Mouse (Mus musculus) kidney, adult 9 months (tissue): ENCODE measurements around the gene Dusp6.

Experiments used
- DNase-seq: peaks from one replicate; pipeline ENCODE4 v3.0.0; 2022

Dusp6 gene

DNA sequence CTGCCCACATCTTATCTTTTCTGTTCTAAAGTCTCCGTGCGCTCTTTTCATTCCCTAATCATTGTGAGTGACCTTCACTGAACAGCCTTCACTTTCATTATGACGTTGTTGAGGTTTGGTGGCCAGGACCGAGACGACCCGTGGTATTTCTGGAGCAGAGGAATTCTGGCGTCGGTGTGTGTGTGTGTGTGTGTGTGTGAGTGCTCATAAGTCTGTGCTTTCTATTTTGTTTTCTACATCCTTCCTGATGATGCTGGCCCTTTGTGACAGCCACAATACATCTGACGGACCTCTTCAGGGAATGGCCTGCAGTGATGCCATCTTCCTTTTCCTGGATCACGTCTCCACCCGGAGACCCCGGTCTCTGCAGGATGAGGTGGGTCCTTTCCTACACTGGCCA lies 11.6 kb downstream of the Dusp6 start:
- DNase-seq: peak; percentile 41

GRCm38 (mm10) chr10:99279067-99279880 lies 16.2 kb downstream of the Dusp6 start:
- DNase-seq: no peak

GRCm38 (mm10) chr10:99283981-99284385 lies 21.0 kb downstream of the Dusp6 start:
- no peak for DNase-seq

DNA sequence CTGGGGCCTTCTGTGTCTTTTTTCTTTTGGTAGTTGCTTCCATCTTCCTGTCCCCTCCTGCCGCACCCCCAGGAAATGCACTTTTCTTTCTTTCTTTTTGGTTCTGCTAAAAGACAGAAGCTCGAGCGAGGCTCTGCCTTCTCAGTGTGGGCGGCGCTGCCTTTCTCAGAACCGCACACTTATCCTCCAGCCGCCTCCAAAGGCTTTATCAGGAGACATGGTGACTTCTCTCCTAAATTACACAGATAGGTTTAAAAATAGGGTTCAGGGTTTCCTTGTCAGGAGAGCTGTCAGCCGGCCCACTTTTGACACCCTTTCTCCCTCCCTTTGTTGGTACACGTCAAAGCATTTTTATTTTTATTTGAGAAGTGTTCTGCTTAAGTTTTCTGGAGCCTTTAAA lies 21.9 kb downstream of the Dusp6 start:
- no peak for DNase-seq

- peak; percentile 49 for DNase-seq
Measured at GRCm38 (mm10) chr10:99285759-99286158, 22.7 kb downstream of the Dusp6 start.

- DNase-seq: peak; percentile 43
Measured at GRCm38 (mm10) chr10:99286213-99286612, 23.2 kb downstream of the Dusp6 start.

- no peak for DNase-seq
Measured at GRCm38 (mm10) chr10:99286787-99287186, 23.8 kb downstream of the Dusp6 start.

- DNase-seq: no peak
Measured at GRCm38 (mm10) chr10:99287206-99287605, 24.2 kb downstream of the Dusp6 start.

DNA sequence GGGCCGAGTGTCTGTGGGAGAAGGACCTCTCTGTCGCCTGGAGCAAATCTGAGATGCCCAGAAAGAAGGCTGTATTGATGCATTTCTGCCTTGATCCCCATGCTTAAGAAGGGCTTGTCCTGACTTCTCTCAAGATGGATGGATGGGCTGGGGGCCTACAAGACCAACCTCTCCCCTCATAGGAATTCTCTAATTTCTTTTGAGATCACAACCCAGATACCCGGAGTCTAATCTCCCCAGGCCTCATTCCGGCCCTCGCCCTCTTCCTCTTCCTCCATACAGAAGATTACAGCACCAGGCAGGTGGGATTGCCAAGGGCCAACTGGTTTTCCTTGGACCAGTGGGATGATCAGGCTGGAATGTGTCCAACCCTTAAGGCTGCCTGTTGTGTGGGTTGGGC lies 26.1 kb downstream of the Dusp6 start:
- DNase-seq: no peak

DNA sequence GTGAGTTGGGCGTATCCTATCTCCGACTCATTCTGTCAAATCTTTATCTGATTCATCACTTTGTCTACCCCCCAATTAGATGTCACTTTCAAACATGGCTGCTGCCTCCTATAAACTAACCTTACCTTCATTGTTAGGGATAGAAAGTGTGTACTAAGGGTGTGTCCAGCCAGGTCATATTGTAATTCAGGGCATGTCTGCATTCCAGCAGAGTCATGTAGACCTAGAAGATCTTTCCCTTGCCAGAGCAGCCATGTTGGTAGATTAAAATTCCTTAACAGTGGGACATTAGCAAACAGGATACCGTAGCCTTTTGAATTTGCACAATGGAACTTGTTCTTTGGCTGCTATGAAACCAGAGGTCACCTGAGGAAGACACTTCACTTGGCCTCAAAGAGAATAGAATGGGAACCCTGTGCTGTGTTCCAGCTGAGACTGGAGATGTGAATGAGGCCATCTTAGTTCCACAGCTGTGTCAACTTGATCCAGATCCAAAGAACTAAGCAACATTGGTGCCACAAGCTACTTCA lies 30.1 kb downstream of the Dusp6 start:
- no peak for DNase-seq

- no peak for DNase-seq
Measured at GRCm38 (mm10) chr10:99297721-99298120, 34.7 kb downstream of the Dusp6 start.

- peak; percentile 31 for DNase-seq
Measured at GRCm38 (mm10) chr10:99298328-99299295, 35.6 kb downstream of the Dusp6 start.

GRCm38 (mm10) chr10:99299303-99299702 lies 36.3 kb downstream of the Dusp6 start:
- DNase-seq: no peak

DNA sequence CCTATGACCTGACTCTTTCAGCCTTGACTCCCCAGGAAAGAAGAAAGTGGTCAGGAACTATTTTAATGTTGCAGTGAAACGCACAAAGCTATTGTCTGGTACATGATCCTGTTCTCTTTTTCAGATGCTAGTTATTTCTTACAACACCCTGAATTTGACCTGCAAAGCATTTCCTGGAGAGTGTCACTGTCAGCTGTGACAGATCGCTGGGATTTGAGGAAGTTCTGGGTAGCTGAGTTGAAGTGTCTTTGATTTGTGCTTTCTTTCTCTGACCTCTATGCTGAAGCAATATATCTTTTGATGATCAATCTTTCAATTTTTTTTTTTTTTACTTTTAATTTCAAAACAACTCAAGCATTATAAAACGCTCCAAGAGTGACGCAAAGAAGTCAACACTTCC lies 39.0 kb downstream of the Dusp6 start:
- DNase-seq: peak; percentile 41

GRCm38 (mm10) chr10:99308837-99309236 lies 45.8 kb downstream of the Dusp6 start:
- no peak for DNase-seq

DNA sequence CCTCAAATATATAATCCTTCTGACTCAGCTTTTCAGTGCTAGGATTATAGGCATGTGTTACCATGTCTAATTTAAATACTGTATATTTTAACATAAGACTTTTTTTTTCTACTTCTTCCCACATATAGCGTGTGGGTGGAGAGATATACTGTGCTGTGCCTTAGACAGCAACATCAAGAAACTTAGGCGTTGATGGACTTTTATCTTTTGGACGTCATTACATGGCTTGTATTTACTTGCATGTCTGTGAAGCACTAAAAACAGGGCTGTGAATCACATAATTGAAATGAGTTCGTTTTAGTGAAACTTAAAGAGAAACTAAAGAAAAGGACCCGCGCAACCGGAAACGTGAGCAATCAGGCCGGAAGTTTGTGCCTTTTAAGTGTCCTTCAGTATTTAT lies 46.6 kb downstream of the Dusp6 start:
- DNase-seq: no peak

- DNase-seq: no peak
Measured at GRCm38 (mm10) chr10:99310204-99310603, 47.2 kb downstream of the Dusp6 start.

DNA sequence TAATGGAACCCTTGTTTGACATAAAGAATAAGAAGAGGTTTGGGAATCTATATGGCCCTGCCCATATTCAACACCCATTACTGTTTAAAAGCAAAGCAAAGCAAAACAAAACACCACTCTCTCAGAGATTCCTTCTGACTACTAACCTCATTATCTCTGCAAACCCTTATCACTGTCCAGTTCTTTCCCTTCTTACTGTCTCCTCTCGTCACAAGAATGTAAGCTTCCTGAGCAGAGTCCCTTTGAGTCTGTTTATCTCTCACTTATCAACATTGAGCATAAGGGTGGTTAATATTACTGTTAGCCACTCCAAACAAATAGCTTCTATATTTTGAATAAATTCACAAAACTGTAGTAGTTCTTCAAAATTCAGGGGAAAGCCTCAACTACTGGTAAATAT lies 48.9 kb downstream of the Dusp6 start:
- DNase-seq: no peak

DNA sequence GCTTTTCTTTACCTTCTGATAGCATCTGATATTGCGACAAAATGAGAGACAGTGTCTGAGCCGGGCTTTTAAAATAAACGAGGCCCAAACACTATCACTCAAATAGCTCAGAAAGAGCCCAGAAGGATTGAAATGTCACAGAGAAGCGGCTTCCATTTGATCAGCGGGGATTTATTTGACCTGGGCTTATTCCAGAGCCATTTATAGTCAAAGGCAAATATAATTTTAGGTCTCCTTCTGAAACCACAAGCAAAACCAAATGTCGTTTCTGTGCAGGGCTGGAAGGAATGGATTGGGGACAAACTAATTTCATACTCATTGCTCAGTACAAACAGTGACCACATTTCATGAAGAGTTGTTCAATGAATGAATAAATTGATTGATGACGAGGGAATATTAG lies 51.3 kb downstream of the Dusp6 start:
- DNase-seq: no peak

GRCm38 (mm10) chr10:99317057-99317456 lies 54.0 kb downstream of the Dusp6 start:
- DNase-seq: no peak
